Comparison of ENCODE assay signal across 1 mouse cellular context in genomic region chr6:85410771-85411273, GRCm38 (mm10).
A peak's percentile ranks its signal among the peaks of the same experiment; 100 is the strongest.
TF ChIP-seq lines count a peak whose summit lies in the region.

No protein-coding gene starts in this region.

TF ChIP-seq in CH12.LX, 34 proteins besides CTCF, POLR2A, EP300 and RAD21 (continued from another document):
- TF ChIP-seq HCFC1 (IDR thresholded peaks at IDR 0.05; ENCODE audit: low read depth, low read length) (peak; percentile 34), MAX (IDR thresholded peaks at IDR 0.05; ENCODE audit: low read length) (no peak), ZNF384 (IDR thresholded peaks at IDR 0.05; ENCODE audit: low read depth, low read length) (no peak), IRF4 (IDR thresholded peaks at IDR 0.05; ENCODE audit: low read depth, low read length) (peak; percentile 39; the same call in 1 of the 2 replicates), GABPA (IDR thresholded peaks at IDR 0.05; ENCODE audit: insufficient replicate concordance, low read depth, low read length) (no peak), ELF1 (IDR thresholded peaks at IDR 0.05; ENCODE audit: low read depth, low read length) (peak; percentile 42; the same call in 1 of the 2 replicates), MAZ (IDR thresholded peaks at IDR 0.05; ENCODE audit: low read depth, low read length) (no peak), TBP (conservative IDR thresholded peaks at IDR 0.05; ENCODE audit: low read depth, low read length) (no peak), NELFE (IDR thresholded peaks at IDR 0.05; ENCODE audit: low read depth, low read length) (no peak), TCF12 (IDR thresholded peaks at IDR 0.05; ENCODE audit: low read depth, low read length) (no peak), ZKSCAN1 (IDR thresholded peaks at IDR 0.05; ENCODE audit: borderline replicate concordance, low read depth, low read length) (no peak), MAFK (IDR thresholded peaks at IDR 0.05; ENCODE audit: insufficient replicate concordance, low read length) (no peak), UBTF (IDR thresholded peaks at IDR 0.05; ENCODE audit: low read depth, low read length) (no peak), NRF1 (IDR thresholded peaks at IDR 0.05; ENCODE audit: low read depth, low read length) (no peak), ETS1 (conservative IDR thresholded peaks at IDR 0.05; ENCODE audit: low read depth, low read length) (no peak), E2F4 (IDR thresholded peaks at IDR 0.05; ENCODE audit: insufficient replicate concordance, low read depth, low read length) (0 out of 2 replicates have a peak, but pooled peaks have one; percentile 27), MEF2A (IDR thresholded peaks at IDR 0.05; ENCODE audit: borderline replicate concordance, low read depth, low read length) (no peak), MYC (IDR thresholded peaks at IDR 0.05; ENCODE audit: low read depth, low read length) (no peak)
